Mouse (Mus musculus) liver, embryonic 12.5 days (tissue): Measurements from ENCODE around the gene Gpr153. TPM values are rescaled to one million over a fixed set of nuclear protein-coding genes. Genes with fewer than 3 reads are reported as not detected.

Experiments
- ATAC-seq: fragments of 200-750 bp; cut with Nextera tagmentation; 2 replicates; pipeline ENCODE4 v1.8.0; 2017; ENCODE audit warnings: moderate number of reproducible peaks, mild to moderate bottlenecking, moderate library complexity
- H3K27ac ChIP-seq: fragments of 300-500 bp; sonication (generic); 2 replicates; pipeline ENCODE4 v1.5.1; 2016; ENCODE audit warnings: mild to moderate bottlenecking
- H3K27me3 ChIP-seq: fragments of 300-500 bp; sonication (generic); replicated peaks from 2 replicates; pipeline ENCODE4 v1.6.1; 2016; ENCODE audit warnings: mild to moderate bottlenecking, moderate library complexity
- H3K36me3 ChIP-seq: fragments of 300-500 bp; sonication (generic); 2 replicates; pipeline ENCODE4 v1.6.1; 2016; ENCODE audit warnings: mild to moderate bottlenecking, moderate library complexity
- H3K4me1 ChIP-seq: fragments of 300-500 bp; sonication (generic); 2 replicates; pipeline ENCODE4 v1.6.1; 2016
- H3K4me2 ChIP-seq: fragments of 300-500 bp; sonication (generic); 2 replicates; pipeline ENCODE4 v1.6.1; 2016; ENCODE audit warnings: mild to moderate bottlenecking, moderate library complexity
- H3K4me3 ChIP-seq: fragments of 300-500 bp; sonication (generic); 2 replicates; pipeline ENCODE4 v1.5.1; 2016; ENCODE audit warnings: mild to moderate bottlenecking, moderate library complexity
- H3K9ac ChIP-seq: fragments of 300-500 bp; sonication (generic); 2 replicates; pipeline ENCODE4 v1.6.1; 2016; ENCODE audit warnings: mild to moderate bottlenecking, moderate library complexity
- H3K9me3 ChIP-seq: fragments of 300-500 bp; sonication (generic); replicated peaks from 2 replicates; pipeline ENCODE4 v1.6.1; 2016; ENCODE audit warnings: mild to moderate bottlenecking, moderate library complexity
- WGBS: fragments of 180-500 bp; shearing (Covaris S2); methylation state at CpG from one replicate; pipeline ENCODE4 v1.1.7; 2016; ENCODE audit not compliant: insufficient replicate concordance; 5-methylcytosine and 5-hydroxymethylcytosine counted together
- polyA plus RNA-seq: library from polyadenylated mRNA; unstranded; fragments of >200 nt; fragmentation: Nextera tagmentation; extraction: Ambion mirVana; gene quantifications from 2 replicates; pipeline ENCODE4 v1.2.1, GENCODE M21; 2016

Gene Gpr153
- polyA plus RNA-seq, 1 experiment from 2014 or later = 2.4 TPM

- H3K36me3 ChIP-seq = peaks cover 56% of the 10 kb centered on the region
- peaks cover 23% of the 10 kb centered on the region for H3K27me3 ChIP-seq
- H3K9me3 ChIP-seq = no peaks in the 10 kb centered on the region
- no peak overlapping the region for H3K27ac ChIP-seq
- no peak overlapping the region for H3K9ac ChIP-seq
- H3K4me3 ChIP-seq = no peak overlapping the region
- no peaks in the 10 kb centered on the region for H3K4me1 ChIP-seq
- 81% methylated on average over 6 of the region's 6 CpGs for WGBS
- no peak for ATAC-seq
- H3K4me2 ChIP-seq = no peak overlapping the region
Measured at GRCm38 (mm10) chr4:152305991-152306390, 32.0 kb downstream of the Gpr153 start.

GRCm38 (mm10) chr4:152307542-152307941 lies 33.5 kb downstream of the Gpr153 start:
- no peaks in the 10 kb centered on the region for H3K9me3 ChIP-seq
- H3K27ac ChIP-seq = no peak overlapping the region
- 81% methylated on average over 9 of the region's 9 CpGs for WGBS
- H3K4me2 ChIP-seq = no peak overlapping the region
- peaks cover 38% of the 10 kb centered on the region for H3K27me3 ChIP-seq
- no peak overlapping the region for H3K9ac ChIP-seq
- no peak overlapping the region for H3K4me3 ChIP-seq
- H3K36me3 ChIP-seq = peaks cover 40% of the 10 kb centered on the region
- H3K4me1 ChIP-seq = peaks cover 8% of the 10 kb centered on the region
- no peak for ATAC-seq

- H3K4me2 ChIP-seq = peak overlapping the region; percentile 61
- H3K36me3 ChIP-seq = peaks cover 7% of the 10 kb centered on the region
- H3K9me3 ChIP-seq = no peaks in the 10 kb centered on the region
- no peak overlapping the region for H3K27ac ChIP-seq
- WGBS = 4% methylated on average over 14 of the region's 14 CpGs
- H3K9ac ChIP-seq = no peak overlapping the region
- peak overlapping the region; percentile 37 for H3K4me3 ChIP-seq
- peaks cover 85% of the 10 kb centered on the region for H3K27me3 ChIP-seq
- peak; percentile 8; the same call in 1 of the 2 replicates for ATAC-seq
- H3K4me1 ChIP-seq = peaks cover 25% of the 10 kb centered on the region
Measured at GRCm38 (mm10) chr4:152312186-152312585, 38.2 kb downstream of the Gpr153 start.

- 0 out of 2 replicates have a peak, but pooled peaks have one; percentile 13 for ATAC-seq
Measured at GRCm38 (mm10) chr4:152313211-152313632, 39.2 kb downstream of the Gpr153 start.

DNA sequence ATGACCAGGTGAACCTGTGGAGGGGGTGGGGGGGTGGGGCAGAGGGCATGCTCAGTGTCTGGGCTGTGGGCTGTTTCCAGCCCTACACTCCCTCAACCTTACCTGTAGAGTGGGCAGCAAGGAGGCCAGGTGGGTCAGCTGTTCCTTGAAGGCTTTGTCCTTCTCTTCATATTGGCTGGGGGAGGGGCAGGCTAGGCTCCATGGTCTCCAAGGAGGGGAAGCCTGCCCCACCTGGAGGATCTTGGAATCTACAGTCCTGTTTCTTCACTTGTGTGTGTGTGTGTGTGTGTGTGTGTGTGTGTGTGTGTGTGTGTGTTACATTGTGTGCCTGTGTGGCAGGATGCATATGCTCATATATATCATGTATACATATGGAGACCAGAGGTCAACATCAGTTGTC lies 39.9 kb downstream of the Gpr153 start:
- peaks cover 100% of the 10 kb centered on the region for H3K27me3 ChIP-seq
- H3K4me1 ChIP-seq = peaks cover 34% of the 10 kb centered on the region
- H3K4me3 ChIP-seq = no peak overlapping the region
- peaks cover 4% of the 10 kb centered on the region for H3K36me3 ChIP-seq
- no peaks in the 10 kb centered on the region for H3K9me3 ChIP-seq
- H3K4me2 ChIP-seq = peak overlapping the region; percentile 61
- no peak overlapping the region for H3K27ac ChIP-seq
- no peak for ATAC-seq
- H3K9ac ChIP-seq = no peak overlapping the region

More at GRCm38 (mm10) chr4:152313211-152313632, 39.2 kb downstream of the Gpr153 start:
- H3K36me3 ChIP-seq = peaks cover 7% of the 10 kb centered on the region
- H3K4me3 ChIP-seq = peak overlapping the region; percentile 37
- no peak overlapping the region for H3K27ac ChIP-seq
- no peaks in the 10 kb centered on the region for H3K9me3 ChIP-seq
- H3K4me1 ChIP-seq = peaks cover 28% of the 10 kb centered on the region
- H3K9ac ChIP-seq = 0 out of 2 replicates have a peak overlapping the region, but pooled peaks have one; percentile 10
- peak overlapping the region; percentile 61 for H3K4me2 ChIP-seq
- WGBS = under 1% methylated on average over 29 of the region's 29 CpGs
- peaks cover 95% of the 10 kb centered on the region for H3K27me3 ChIP-seq

DNA sequence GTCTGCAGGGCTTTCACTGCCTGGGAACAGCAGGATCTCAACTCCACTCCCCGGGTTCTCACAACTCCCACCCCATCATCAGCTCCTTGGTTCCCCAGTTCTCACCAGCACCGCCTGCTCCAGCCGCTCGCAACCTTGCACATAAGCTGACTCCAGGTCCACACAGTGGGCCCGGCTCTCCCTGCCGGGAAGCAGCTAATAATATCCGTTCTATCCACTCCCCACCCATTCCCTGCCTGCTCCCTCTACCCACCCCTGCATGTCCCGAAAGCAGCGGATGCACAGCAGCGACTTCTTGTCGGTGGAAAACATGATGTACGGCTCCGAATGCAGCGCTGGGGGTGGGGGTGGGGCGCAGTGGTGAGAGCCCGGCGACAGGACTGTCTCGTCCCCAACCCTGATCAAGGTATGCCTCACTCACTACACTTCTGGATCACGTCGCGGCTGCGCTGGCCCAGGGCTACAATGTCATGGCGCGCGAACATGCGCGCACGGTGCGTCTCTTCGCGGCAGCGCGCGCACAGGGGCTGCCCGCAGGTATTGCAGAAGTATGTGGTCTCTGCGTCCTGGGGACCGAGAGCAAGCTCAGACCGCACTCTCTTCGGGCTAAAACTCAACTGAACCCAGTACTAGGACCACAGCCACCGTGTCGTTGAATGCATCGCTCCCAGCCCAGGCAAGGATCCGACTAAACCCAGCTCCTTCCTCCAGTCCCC lies 41.6 kb downstream of the Gpr153 start:
- H3K4me3 ChIP-seq = peak overlapping the region; percentile 12
- WGBS = 2% methylated on average over 43 of the region's 43 CpGs
- no peak for ATAC-seq
- no peaks in the 10 kb centered on the region for H3K36me3 ChIP-seq
- no peaks in the 10 kb centered on the region for H3K9me3 ChIP-seq
- no peak overlapping the region for H3K9ac ChIP-seq
- peaks cover 85% of the 10 kb centered on the region for H3K27me3 ChIP-seq
- peak overlapping the region; percentile 48 for H3K4me2 ChIP-seq
- peaks cover 36% of the 10 kb centered on the region for H3K4me1 ChIP-seq
- no peak overlapping the region for H3K27ac ChIP-seq

- Histone ChIP-seq H3K9ac (no peak overlapping the region), H3K27me3 (peaks cover 65% of the 10 kb centered on the region), H3K4me2 (no peak overlapping the region), H3K9me3 (no peaks in the 10 kb centered on the region), H3K4me3 (no peak overlapping the region), H3K27ac (no peak overlapping the region), H3K36me3 (no peaks in the 10 kb centered on the region), H3K4me1 (peaks cover 27% of the 10 kb centered on the region)
- ATAC-seq = no peak
- 77% methylated on average over 6 of the region's 6 CpGs for WGBS
Measured at GRCm38 (mm10) chr4:152317631-152318033, 43.6 kb downstream of the Gpr153 start.

DNA sequence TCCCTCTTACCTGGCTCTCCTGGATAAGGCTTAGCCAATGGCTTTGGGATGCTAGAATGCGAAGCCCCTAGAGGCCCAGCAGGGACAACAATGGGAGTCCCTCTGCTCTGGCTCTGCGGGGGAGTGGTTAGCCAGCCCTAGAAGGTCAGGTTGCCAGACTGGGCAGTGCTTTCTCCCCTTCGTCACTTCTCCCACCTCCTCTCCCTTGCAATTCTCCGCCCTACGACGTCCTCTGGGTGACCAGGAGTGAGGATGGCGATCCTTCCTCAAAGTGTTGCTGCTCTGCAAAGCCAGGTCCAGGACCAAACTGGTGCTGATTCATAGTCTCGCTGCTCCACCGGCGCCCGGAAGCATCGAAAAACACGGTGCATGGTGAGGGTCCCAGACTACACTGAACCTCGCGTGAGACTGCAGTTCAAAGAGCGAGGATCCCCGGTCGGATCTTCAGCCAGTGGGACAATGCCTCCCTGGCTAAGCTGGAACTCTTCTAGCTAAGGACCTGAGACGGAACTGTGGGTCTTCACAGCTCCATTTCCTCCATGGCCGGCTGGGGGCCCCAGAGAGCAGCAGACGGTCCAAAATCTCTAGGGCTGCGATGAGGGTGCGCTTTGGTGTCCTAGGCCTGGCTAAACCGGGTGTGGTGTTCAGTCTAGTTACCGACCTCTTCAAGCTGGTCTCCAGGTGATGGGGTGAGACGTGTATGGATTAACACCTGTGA lies 44.6 kb downstream of the Gpr153 start, which contains the start of gene Rnf207:
Rnf207 (minus strand) TSS at position 477 of the 718 bp plus-strand sequence.
- no peak; the same call in 1 of the 2 replicates for ATAC-seq
- 5% methylated on average over 26 of the region's 26 CpGs for WGBS
- peaks cover 18% of the 10 kb centered on the region; the same call in 1 of the 2 replicates for H3K4me1 ChIP-seq
- H3K4me2 ChIP-seq = peak within 1 kb of the TSS; percentile 58
- no peak within 1 kb of the TSS for H3K9ac ChIP-seq
- no peaks in the 10 kb centered on the region for H3K36me3 ChIP-seq
- H3K27ac ChIP-seq = no peak within 1 kb of the TSS
- H3K27me3 ChIP-seq = peaks cover 54% of the 10 kb centered on the region
- H3K4me3 ChIP-seq = peak within 1 kb of the TSS; percentile 25
- no peaks in the 10 kb centered on the region for H3K9me3 ChIP-seq

- H3K9me3 ChIP-seq = no peaks in the 10 kb centered on the region
- no peak overlapping the region for H3K4me3 ChIP-seq
- WGBS = 55% methylated on average over 5 of the region's 5 CpGs
- H3K27me3 ChIP-seq = peaks cover 27% of the 10 kb centered on the region
- H3K36me3 ChIP-seq = no peaks in the 10 kb centered on the region
- no peak overlapping the region for H3K4me2 ChIP-seq
- no peak overlapping the region for H3K9ac ChIP-seq
- H3K27ac ChIP-seq = no peak overlapping the region
- ATAC-seq = no peak
- H3K4me1 ChIP-seq = peaks cover 23% of the 10 kb centered on the region
Measured at GRCm38 (mm10) chr4:152321464-152321863, 47.4 kb downstream of the Gpr153 start.

DNA sequence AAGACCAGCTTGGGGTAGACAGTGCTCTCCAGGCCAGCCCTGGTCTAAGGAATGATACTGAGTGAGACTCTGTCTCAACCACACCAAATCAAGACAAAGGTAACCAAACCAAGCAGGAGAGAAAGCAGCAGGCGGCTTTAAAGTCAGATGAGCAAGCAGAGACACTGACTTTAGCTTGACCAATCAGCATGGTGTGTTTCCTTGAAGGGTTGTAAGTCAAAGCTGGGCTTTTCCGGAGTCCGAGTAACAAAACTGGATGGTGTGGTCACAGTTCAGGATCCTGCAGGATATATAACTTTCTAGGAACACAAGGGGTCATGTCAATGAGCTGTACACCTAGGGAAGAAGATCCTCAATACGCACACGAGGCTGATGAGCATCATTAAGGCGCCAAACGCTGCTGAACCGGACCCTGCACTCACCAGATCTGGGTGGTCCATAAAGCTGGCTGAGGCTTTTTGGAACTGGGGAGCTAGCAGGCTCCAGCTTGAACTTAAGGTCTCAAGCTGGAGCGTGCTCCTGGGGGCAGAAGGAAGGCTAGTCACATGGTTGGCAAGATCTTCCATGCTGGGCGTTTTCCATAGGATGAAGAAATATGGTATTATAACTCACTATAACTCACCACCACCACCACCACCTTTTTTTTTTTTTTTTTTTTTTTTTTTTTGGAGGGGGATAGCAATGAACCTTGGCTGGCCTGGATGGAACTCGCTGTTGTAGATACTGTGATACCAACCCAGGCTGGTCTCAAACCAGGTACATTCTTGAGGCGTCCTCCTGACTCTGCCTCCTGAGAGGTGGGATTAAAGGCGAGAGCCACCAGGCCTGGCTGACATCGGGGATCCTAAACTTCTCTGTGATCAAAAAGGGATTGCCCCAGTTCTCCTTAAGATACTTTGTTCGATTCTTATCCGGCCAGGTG lies 50.9 kb downstream of the Gpr153 start:
- peak overlapping the region; percentile 98 for H3K9ac ChIP-seq
- H3K4me1 ChIP-seq = peaks cover 39% of the 10 kb centered on the region
- peak; percentile 52 for ATAC-seq
- 41% methylated on average over 16 of the region's 16 CpGs for WGBS
- H3K36me3 ChIP-seq = peaks cover 27% of the 10 kb centered on the region
- no peaks in the 10 kb centered on the region for H3K9me3 ChIP-seq
- H3K27ac ChIP-seq = peak overlapping the region; percentile 48
- peak overlapping the region; percentile 100 for H3K4me3 ChIP-seq
- peak overlapping the region; percentile 83 for H3K4me2 ChIP-seq
- H3K27me3 ChIP-seq = no peaks in the 10 kb centered on the region

DNA sequence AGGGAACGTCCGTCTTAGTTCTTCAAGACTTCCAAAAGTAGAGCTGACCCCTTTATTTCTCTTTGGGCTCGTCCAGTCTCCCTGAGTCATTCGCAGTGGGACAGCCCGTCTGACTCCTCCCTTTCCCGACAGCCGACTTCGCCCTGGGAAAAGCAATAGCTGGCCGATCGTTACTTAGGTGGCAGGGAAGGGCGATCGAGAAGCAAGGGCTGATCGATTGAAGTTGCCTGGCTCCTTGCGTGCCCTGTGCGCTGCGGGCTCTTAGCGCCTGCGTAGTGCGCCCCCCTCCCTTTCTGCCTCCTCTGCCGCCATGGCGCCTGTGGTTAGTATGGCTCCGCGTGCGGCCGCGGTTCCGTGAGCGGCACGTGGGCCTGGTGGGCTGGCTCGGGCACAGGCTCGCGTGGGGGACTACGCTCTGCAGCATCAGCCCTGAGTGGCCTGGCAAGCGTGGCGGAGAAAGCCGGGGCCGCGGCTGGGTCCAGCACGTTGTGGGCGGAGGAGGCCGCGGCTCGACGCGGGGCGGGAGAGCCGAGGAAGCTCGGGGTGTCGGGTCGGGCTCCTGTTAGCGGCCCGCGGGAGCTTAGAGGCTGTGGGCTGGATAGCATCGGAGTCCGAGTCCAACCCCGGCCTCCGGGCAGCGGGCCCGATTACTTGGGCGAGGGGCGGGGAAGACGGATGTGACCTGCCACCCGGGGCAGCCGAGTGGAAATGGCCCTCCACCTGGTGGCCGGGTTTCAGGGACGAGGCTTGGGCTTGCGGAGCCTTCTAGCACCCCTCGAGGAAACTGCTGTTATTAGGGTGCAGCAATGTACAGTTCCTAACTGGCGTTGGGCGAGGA lies 51.8 kb downstream of the Gpr153 start, which contains the start of gene Rpl22:
Rpl22 (plus strand) TSS at position 169 of the 838 bp plus-strand sequence.
- Histone ChIP-seq H3K4me1 (peaks cover 41% of the 10 kb centered on the region), H3K27me3 (no peaks in the 10 kb centered on the region), H3K36me3 (peaks cover 36% of the 10 kb centered on the region), H3K9me3 (no peaks in the 10 kb centered on the region), H3K4me2 (peak within 1 kb of the TSS; percentile 83), H3K4me3 (peak within 1 kb of the TSS; percentile 100), H3K9ac (peak within 1 kb of the TSS; percentile 98), H3K27ac (peak within 1 kb of the TSS; percentile 86)
- WGBS = under 1% methylated on average over 67 of the region's 70 CpGs
- ATAC-seq = peak; percentile 96
